Mouse (Mus musculus): ENCODE measurements around the gene Socs7. TPM values are rescaled to one million over a fixed set of nuclear protein-coding genes. Genes with fewer than 3 reads are reported as not detected.

Socs7 gene
- total RNA-seq, 2 experiments from 2014 or later = 83.8 to 83.9 TPM

- DNase-seq = no peak
These were observed 83.7 kb downstream of the Socs7 start for GRCm38 (mm10) chr11:97445999-97446511.

GRCm38 (mm10) chr11:97447979-97448378 is 85.6 kb downstream of the Socs7 start:
- DNase-seq = no peak

Other genes with a start within 250 kb of the Socs7 start
- under 1 TPM in 1 of 2 experiments, not detected in 1; 0.15 TPM for gene Tbx21, start 247.2 kb upstream of the Socs7 start, total RNA-seq (2021)
- gene Tbkbp1, start 211.1 kb upstream of the Socs7 start, total RNA-seq (2021) = 10 to 100 TPM; 83.8 to 94.3 TPM
- gene Kpnb1, start 174.7 kb upstream of the Socs7 start, total RNA-seq (2021) = 100 to 1,000 TPM; 128 to 132 TPM
- gene Npepps, start 81.9 kb upstream of the Socs7 start, total RNA-seq (2021) = 100 to 1,000 TPM; 150 to 154 TPM
- 10 to 100 TPM; 26.8 to 27.4 TPM for gene Mrpl45, start 46.8 kb upstream of the Socs7 start, total RNA-seq (2021)
- under 1 TPM; 0.23 to 0.30 TPM for gene Gpr179, start 10.5 kb upstream of the Socs7 start, total RNA-seq (2021)
- 10 to 100 TPM; 73.4 to 75.4 TPM for gene Arhgap23, start 53.0 kb downstream of the Socs7 start, total RNA-seq (2021)
- gene 4933428G20Rik, start 137.8 kb downstream of the Socs7 start, total RNA-seq (2021) = not detected
- gene Srcin1, start 213.6 kb downstream of the Socs7 start, total RNA-seq (2021) = 100 to 1,000 TPM; 230 to 247 TPM